Mouse (Mus musculus) C3H10T1/2 (cell line): ENCODE data around the gene Ppm1a. TPM values are rescaled to one million over a fixed set of nuclear protein-coding genes. Genes with fewer than 3 reads are reported as not detected.

Experiments used
- polyA plus RNA-seq, 2 experiments: library from polyadenylated mRNA; unstranded; fragments of >200 nt; fragmentation: generic; extraction: Trizol; gene quantifications; one replicate each; pipeline ENCODE4 v1.2.1; 2012; ENCODE audit warnings: missing spikeins in 2 of 2

Ppm1a gene
- polyA plus RNA-seq, result 10 to 100 TPM; 13.4 to 66.0 TPM

GRCm38 (mm10) chr12:72757086-72757485 is at the start of gene Ppm1a:
TSS of gene Ppm1a (plus strand) at chr12:72757455.

Other genes with a start within 250 kb of the Ppm1a start
- gene Pcnx4, start 221.1 kb upstream of the Ppm1a start, polyA plus RNA-seq, result 1 to 10 TPM; 1.6 to 3.6 TPM
- not detected for gene Gm4756, start 107.8 kb upstream of the Ppm1a start, polyA plus RNA-seq
- gene Dhrs7, start 92.5 kb upstream of the Ppm1a start, polyA plus RNA-seq, result 10 to 100 TPM in 1 of 2 experiments, 1 to 10 TPM in 1; 9.0 to 54.1 TPM
- gene Six6, start 182.4 kb downstream of the Ppm1a start, polyA plus RNA-seq, result under 1 TPM; under 0.01 to 0.01 TPM
- gene 4930447C04Rik, start 183.3 kb downstream of the Ppm1a start, polyA plus RNA-seq, result under 1 TPM in 1 of 2 experiments, not detected in 1; 0.02 TPM